Mouse (Mus musculus): Measurements from ENCODE around the gene Rxra. TPM values are rescaled to one million over a fixed set of nuclear protein-coding genes. Genes with fewer than 3 reads are reported as not detected.

Gene Rxra
- polyA plus RNA-seq, 1 experiment from 2014 or later = 4.2 TPM

DNA sequence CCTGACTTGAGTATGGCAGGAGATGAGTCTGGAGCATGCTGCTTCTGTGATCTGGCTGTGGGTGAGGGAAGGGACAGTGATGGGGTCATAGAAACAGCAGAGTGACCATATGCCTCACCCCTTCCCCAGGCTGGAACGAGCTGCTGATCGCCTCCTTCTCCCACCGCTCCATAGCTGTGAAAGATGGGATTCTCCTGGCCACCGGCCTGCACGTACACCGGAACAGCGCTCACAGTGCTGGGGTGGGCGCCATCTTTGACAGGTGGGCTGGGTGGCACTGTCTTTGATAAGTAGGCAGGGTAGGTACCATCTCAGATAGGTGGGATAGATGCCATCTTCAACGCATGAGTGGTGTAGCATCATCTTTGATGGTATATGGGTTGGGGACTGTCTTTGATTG lies 77.9 kb downstream of the Rxra start:
- no peak overlapping the region for H3K4me2 ChIP-seq
- H3K9ac ChIP-seq (ENCODE audit: low read depth, low read length) = no peak overlapping the region
- H3K36me3 ChIP-seq (ENCODE audit: control insufficient read depth, insufficient read depth, low read length) = peaks cover 10% of the 10 kb centered on the region
- no peak for ATAC-seq (replicated peaks; ENCODE audit: insufficient number of reproducible peaks, low FRiP score, low TSS enrichment)
- H3K27ac ChIP-seq (ENCODE audit: low read depth, low read length) = no peak overlapping the region
- peaks cover 51% of the 10 kb centered on the region for H3K27me3 ChIP-seq (ENCODE audit: control insufficient read depth, insufficient read depth, low read length)
- H3K4me1 ChIP-seq (ENCODE audit: control insufficient read depth, insufficient read depth, low read length) = peaks cover 52% of the 10 kb centered on the region
- no peaks in the 10 kb centered on the region for H3K9me3 ChIP-seq (replicated peaks; ENCODE audit: control insufficient read depth, low read length)
- 91% methylated on average over 9 of the region's 9 CpGs for WGBS (ENCODE audit: insufficient replicate concordance)
- H3K4me3 ChIP-seq (ENCODE audit: low read depth, low read length) = no peak overlapping the region

DNA sequence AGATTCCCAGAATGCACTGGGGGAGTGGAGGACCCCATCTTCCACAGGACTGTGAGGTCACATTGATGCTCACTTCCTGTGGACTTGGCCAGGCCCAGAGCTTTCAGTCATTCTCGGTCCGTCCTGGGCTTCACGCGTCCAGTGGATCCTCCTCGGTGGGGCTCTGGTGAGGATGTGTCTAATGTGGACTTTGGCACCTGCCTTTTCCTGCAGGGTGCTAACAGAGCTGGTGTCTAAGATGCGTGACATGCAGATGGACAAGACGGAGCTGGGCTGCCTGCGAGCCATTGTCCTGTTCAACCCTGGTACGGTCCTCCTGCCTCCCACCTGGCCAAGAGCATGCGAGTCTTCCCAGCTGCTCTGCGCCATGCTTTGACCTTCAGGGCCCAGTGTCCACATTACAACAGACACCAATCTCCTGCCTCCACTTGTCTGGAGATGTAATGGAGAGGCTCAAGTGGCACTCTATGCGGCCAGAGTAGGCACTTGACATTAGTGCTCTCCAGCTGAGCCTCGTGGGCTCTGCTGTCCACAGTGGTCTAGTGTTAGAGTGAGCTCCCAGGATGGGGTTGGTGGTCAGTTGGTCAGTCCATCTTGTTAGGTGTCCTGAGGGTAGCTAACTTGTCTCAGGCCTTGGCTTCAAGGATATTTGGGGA lies 79.9 kb downstream of the Rxra start:
- H3K9ac ChIP-seq (ENCODE audit: low read depth, low read length) = no peak overlapping the region
- no peak for ATAC-seq (replicated peaks; ENCODE audit: insufficient number of reproducible peaks, low FRiP score, low TSS enrichment)
- no peak overlapping the region for H3K4me2 ChIP-seq
- H3K4me3 ChIP-seq (ENCODE audit: low read depth, low read length) = no peak overlapping the region
- no peaks in the 10 kb centered on the region for H3K9me3 ChIP-seq (replicated peaks; ENCODE audit: control insufficient read depth, low read length)
- no peak overlapping the region for H3K27ac ChIP-seq (ENCODE audit: low read depth, low read length)
- peaks cover 45% of the 10 kb centered on the region for H3K4me1 ChIP-seq (ENCODE audit: control insufficient read depth, insufficient read depth, low read length)
- peaks cover 65% of the 10 kb centered on the region for H3K27me3 ChIP-seq (ENCODE audit: control insufficient read depth, insufficient read depth, low read length)
- peaks cover 21% of the 10 kb centered on the region for H3K36me3 ChIP-seq (ENCODE audit: control insufficient read depth, insufficient read depth, low read length)
- WGBS (ENCODE audit: insufficient replicate concordance) = 71% methylated on average over 13 of the region's 13 CpGs

DNA sequence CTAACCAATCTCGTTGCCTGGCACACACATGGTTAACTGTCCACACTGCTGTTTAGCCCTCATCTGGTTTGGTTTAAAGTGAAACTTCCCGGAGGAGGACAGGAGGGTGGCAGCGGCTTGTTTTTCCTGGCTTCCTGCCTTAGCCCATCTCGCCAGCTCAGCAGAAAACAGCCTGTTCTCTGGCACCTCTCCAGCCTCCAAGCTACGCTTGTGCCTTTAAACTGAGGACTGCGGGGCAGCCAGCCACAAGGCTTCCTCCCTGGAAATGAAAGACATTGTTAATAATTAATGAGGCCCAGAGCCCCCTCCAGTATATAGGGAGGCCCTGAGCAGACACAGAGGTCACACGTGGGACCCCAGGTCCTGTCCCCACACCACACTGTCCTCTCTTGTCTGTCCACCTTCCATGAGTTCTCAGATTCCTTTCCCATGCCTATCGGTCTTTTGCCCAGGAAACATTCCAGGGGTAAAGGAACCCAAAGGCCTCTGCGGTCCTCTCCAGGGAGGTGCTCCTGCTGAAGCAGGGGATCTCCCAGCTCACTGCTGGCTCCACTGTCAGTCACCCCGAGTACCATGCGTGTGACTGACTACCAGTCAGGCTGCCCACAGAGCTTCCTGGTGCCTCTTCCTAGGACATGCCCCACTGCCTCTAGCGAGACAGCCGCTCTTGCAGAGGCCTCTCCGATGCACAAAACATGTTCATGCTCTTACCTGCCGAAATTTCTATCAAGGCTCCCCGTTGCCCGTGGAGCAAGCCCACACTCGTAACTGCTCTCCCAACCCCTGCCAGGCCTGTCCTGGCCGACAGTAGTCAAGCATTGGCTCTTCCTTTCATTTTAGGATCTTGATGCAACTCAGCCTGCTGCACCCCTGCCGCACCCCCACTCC lies 82.4 kb downstream of the Rxra start:
- no peak overlapping the region for H3K4me3 ChIP-seq (ENCODE audit: low read depth, low read length)
- H3K4me1 ChIP-seq (ENCODE audit: control insufficient read depth, insufficient read depth, low read length) = peaks cover 33% of the 10 kb centered on the region
- WGBS (ENCODE audit: insufficient replicate concordance) = 60% methylated on average over 20 of the region's 20 CpGs
- H3K9me3 ChIP-seq (replicated peaks; ENCODE audit: control insufficient read depth, low read length) = no peaks in the 10 kb centered on the region
- 0 out of 2 replicates have a peak, but pooled peaks have one; percentile 24 for ATAC-seq (replicated peaks; ENCODE audit: insufficient number of reproducible peaks, low FRiP score, low TSS enrichment)
- H3K27ac ChIP-seq (ENCODE audit: low read depth, low read length) = peak overlapping the region; percentile 81
- no peak overlapping the region for H3K4me2 ChIP-seq
- peak overlapping the region; percentile 16; the same call in 1 of the 2 replicates for H3K9ac ChIP-seq (ENCODE audit: low read depth, low read length)
- H3K27me3 ChIP-seq (ENCODE audit: control insufficient read depth, insufficient read depth, low read length) = peaks cover 50% of the 10 kb centered on the region
- H3K36me3 ChIP-seq (ENCODE audit: control insufficient read depth, insufficient read depth, low read length) = peaks cover 20% of the 10 kb centered on the region

DNA sequence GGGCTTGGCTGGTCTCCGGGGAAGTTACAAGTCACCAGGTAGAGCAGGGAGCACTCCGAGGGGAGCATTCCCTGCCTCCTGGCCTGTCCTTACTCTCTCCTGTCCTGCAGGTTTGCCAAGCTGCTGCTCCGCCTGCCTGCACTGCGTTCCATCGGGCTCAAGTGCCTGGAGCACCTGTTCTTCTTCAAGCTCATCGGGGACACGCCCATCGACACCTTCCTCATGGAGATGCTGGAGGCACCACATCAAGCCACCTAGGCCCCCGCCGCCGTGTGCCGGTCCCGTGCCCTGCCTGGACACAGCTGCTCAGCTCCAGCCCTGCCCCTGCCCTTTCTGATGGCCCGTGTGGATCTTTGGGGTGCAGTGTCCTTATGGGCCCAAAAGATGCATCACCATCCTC lies 83.2 kb downstream of the Rxra start:
- Histone ChIP-seq H3K4me1 (ENCODE audit: control insufficient read depth, insufficient read depth, low read length) (peaks cover 36% of the 10 kb centered on the region), H3K4me2 (no peak overlapping the region), H3K27me3 (ENCODE audit: control insufficient read depth, insufficient read depth, low read length) (peaks cover 46% of the 10 kb centered on the region), H3K9me3 (replicated peaks; ENCODE audit: control insufficient read depth, low read length) (no peaks in the 10 kb centered on the region), H3K9ac (ENCODE audit: low read depth, low read length) (no peak overlapping the region), H3K27ac (ENCODE audit: low read depth, low read length) (no peak overlapping the region), H3K4me3 (ENCODE audit: low read depth, low read length) (no peak overlapping the region), H3K36me3 (ENCODE audit: control insufficient read depth, insufficient read depth, low read length) (peaks cover 15% of the 10 kb centered on the region)
- 83% methylated on average over 14 of the region's 14 CpGs for WGBS (ENCODE audit: insufficient replicate concordance)
- no peak for ATAC-seq (replicated peaks; ENCODE audit: insufficient number of reproducible peaks, low FRiP score, low TSS enrichment)

DNA sequence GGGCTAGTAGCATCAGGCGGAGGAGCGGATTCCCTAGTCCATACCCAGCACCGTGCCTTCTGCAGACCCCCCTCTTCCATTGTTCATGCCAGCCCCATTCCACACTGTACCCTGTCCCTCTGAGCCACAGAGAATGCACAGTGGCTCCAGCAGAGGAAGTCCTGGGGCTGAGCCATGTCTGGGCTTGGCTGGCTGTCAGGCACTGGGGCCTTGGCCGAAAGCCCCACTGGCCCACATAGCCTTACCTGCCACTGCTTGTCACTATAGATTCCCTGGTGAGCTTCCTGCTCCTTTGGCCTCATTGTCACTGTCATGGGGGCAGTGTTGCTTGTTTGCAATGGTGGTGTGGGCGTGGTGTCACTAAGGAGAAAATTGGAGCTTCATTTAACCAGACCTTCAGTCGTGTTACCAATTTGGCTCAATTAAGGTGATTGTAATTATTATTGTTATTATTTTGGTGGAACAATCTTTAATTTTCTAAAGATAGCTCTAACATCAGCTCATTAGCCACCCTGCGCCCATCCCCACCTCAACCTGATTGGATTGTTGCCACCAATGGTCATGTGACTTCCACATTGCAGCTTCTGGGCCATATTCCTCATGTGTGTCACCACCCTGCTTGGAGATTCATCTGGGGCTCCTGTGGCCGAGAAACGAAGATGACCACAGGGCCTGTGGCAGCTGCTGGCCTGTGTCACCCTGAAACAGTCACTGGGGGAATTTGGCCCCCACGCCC lies 85.2 kb downstream of the Rxra start:
- Histone ChIP-seq H3K4me1 (ENCODE audit: control insufficient read depth, insufficient read depth, low read length) (peaks cover 24% of the 10 kb centered on the region), H3K9me3 (replicated peaks; ENCODE audit: control insufficient read depth, low read length) (no peaks in the 10 kb centered on the region), H3K27ac (ENCODE audit: low read depth, low read length) (no peak overlapping the region), H3K9ac (ENCODE audit: low read depth, low read length) (no peak overlapping the region), H3K4me3 (ENCODE audit: low read depth, low read length) (no peak overlapping the region), H3K27me3 (ENCODE audit: control insufficient read depth, insufficient read depth, low read length) (peaks cover 39% of the 10 kb centered on the region), H3K36me3 (ENCODE audit: control insufficient read depth, insufficient read depth, low read length) (peaks cover 15% of the 10 kb centered on the region), H3K4me2 (no peak overlapping the region)
- WGBS (ENCODE audit: insufficient replicate concordance) = 88% methylated on average over 10 of the region's 10 CpGs
- no peak for ATAC-seq (replicated peaks; ENCODE audit: insufficient number of reproducible peaks, low FRiP score, low TSS enrichment)

DNA sequence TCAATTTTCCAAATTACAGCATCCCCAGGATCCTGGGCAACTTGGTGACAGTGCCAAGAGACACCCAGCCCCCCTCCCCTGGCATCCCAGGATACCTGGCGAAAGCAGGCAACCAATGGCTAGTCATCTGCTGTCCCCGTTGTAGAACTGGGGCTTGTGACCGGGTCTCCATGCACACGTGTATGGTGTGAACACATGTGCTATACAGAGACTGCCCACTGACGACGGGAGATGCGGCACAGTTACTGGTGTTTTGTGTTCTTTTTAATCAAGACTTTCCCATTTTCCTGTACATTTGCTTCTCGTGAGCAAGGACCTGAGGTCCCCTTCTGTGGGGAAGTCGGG lies 85.7 kb downstream of the Rxra start:
- Histone ChIP-seq H3K4me2 (no peak overlapping the region), H3K36me3 (ENCODE audit: control insufficient read depth, insufficient read depth, low read length) (peaks cover 13% of the 10 kb centered on the region), H3K4me3 (ENCODE audit: low read depth, low read length) (no peak overlapping the region), H3K27me3 (ENCODE audit: control insufficient read depth, insufficient read depth, low read length) (peaks cover 39% of the 10 kb centered on the region), H3K4me1 (ENCODE audit: control insufficient read depth, insufficient read depth, low read length) (peaks cover 24% of the 10 kb centered on the region), H3K27ac (ENCODE audit: low read depth, low read length) (no peak overlapping the region), H3K9me3 (replicated peaks; ENCODE audit: control insufficient read depth, low read length) (no peaks in the 10 kb centered on the region), H3K9ac (ENCODE audit: low read depth, low read length) (no peak overlapping the region)
- 80% methylated on average over 9 of the region's 9 CpGs for WGBS (ENCODE audit: insufficient replicate concordance)
- no peak for ATAC-seq (replicated peaks; ENCODE audit: insufficient number of reproducible peaks, low FRiP score, low TSS enrichment)

DNA sequence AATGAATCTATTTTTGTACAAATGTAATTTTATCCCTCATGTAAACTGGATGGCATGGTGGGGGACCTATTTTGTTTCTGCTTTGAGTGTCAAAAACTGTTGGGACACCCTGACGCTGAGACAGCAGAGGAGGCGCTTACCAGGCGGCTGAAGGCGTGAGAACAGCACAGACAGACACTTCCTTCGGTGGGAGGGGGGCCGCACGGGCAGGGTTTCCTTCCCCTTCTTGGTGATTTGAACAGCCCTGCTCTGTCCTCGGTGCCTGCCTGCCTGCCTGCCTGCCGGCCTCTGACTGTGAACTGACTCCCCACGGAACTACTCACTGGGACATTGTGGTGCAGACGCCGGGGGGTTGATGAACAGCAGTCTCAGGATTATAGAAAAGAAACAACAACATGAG lies 86.3 kb downstream of the Rxra start:
- no peak overlapping the region for H3K4me2 ChIP-seq
- H3K36me3 ChIP-seq (ENCODE audit: control insufficient read depth, insufficient read depth, low read length) = peaks cover 13% of the 10 kb centered on the region
- no peak overlapping the region for H3K4me3 ChIP-seq (ENCODE audit: low read depth, low read length)
- H3K27ac ChIP-seq (ENCODE audit: low read depth, low read length) = no peak overlapping the region
- 44% methylated on average over 12 of the region's 12 CpGs for WGBS (ENCODE audit: insufficient replicate concordance)
- peaks cover 25% of the 10 kb centered on the region for H3K4me1 ChIP-seq (ENCODE audit: control insufficient read depth, insufficient read depth, low read length)
- no peak overlapping the region for H3K9ac ChIP-seq (ENCODE audit: low read depth, low read length)
- peaks cover 38% of the 10 kb centered on the region for H3K27me3 ChIP-seq (ENCODE audit: control insufficient read depth, insufficient read depth, low read length)
- ATAC-seq (replicated peaks; ENCODE audit: insufficient number of reproducible peaks, low FRiP score, low TSS enrichment) = no peak
- H3K9me3 ChIP-seq (replicated peaks; ENCODE audit: control insufficient read depth, low read length) = no peaks in the 10 kb centered on the region

DNA sequence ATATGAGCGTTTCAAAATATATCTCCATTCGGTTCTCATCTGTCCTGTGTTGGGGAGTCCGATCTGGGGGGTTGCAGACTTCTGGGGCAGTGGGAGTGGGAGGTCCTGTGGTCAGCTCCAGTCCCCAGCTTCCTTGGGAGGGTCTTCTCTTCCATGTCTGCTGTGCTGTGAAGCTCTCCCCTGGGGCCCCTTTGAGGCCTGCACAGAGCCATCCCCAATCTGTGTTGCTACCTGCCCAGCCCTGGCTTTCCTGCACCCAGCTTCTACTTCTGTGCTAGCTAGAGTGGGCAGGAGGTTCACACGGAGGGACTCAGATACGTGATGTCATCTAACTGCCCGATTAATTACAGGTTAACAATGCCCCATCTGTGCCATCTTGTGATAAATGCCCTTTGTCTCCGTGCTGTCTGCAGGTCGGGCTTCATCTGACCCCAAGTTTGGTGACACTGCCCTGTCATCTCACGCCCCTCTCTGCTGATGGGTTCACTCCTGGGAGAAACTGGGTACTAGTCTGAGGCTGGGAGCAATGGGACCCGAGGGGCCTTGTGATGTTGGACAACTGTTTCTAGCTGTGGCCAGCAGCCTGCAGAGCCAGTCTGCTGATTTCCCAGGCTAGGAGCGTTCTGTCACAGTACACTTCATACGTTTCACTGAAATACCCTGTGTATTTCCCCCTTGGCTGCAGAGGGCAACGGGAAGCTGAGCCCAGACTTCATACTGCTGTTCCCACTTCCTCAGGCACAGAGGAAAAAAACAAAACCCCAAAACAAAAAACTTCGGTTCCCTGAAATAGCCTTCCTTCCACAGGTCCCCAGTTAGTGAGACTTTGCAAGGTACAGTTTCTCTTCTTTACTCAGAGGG lies 86.9 kb downstream of the Rxra start:
- Histone ChIP-seq H3K9ac (ENCODE audit: low read depth, low read length) (no peak overlapping the region), H3K4me1 (ENCODE audit: control insufficient read depth, insufficient read depth, low read length) (peaks cover 21% of the 10 kb centered on the region), H3K4me3 (ENCODE audit: low read depth, low read length) (no peak overlapping the region), H3K9me3 (replicated peaks; ENCODE audit: control insufficient read depth, low read length) (no peaks in the 10 kb centered on the region), H3K36me3 (ENCODE audit: control insufficient read depth, insufficient read depth, low read length) (peaks cover 13% of the 10 kb centered on the region), H3K4me2 (no peak overlapping the region), H3K27me3 (ENCODE audit: control insufficient read depth, insufficient read depth, low read length) (peaks cover 32% of the 10 kb centered on the region), H3K27ac (ENCODE audit: low read depth, low read length) (no peak overlapping the region)
- ATAC-seq (replicated peaks; ENCODE audit: insufficient number of reproducible peaks, low FRiP score, low TSS enrichment) = no peak
- WGBS (ENCODE audit: insufficient replicate concordance) = 70% methylated on average over 14 of the region's 14 CpGs
